Mouse (Mus musculus) embryo, embryonic 11.5 days (tissue): ENCODE measurements around the gene Htr1d.

ENCODE experiments used
- DNase-seq: peaks from one replicate; pipeline ENCODE4 v3.0.0-alpha.2; 2012; ENCODE audit warnings: low read depth, low spot score

Gene Htr1d

DNA sequence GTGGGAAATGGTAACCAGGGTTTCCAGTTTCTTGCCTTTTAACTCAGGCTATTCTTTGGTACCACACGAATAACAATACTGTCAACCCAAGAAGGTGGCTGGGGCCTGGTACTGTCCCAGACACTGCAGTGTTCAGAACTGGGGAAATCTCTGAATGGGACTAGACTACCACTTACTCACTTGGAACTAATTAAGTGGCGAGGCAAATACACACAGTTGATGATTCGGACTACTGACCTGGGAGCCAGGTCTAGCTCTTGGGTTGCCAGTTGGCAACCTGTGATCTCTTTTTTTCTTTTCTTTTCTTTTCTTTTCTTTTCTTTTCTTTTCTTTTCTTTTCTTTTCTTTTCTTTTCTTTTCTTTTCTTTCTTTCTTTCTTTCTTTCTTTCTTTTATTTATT is 29.0 kb downstream of the Htr1d start:
- DNase-seq, result no peak

- no peak for DNase-seq
These were observed 29.5 kb downstream of the Htr1d start for GRCm38 (mm10) chr4:136452792-136453191.

GRCm38 (mm10) chr4:136454850-136455260 is 31.5 kb downstream of the Htr1d start:
- DNase-seq, result peak; percentile 78

- no peak for DNase-seq
These were observed 33.3 kb downstream of the Htr1d start for GRCm38 (mm10) chr4:136456516-136457218.

GRCm38 (mm10) chr4:136458276-136458675 is 35.0 kb downstream of the Htr1d start:
- no peak for DNase-seq

- DNase-seq, result no peak
These were observed 35.9 kb downstream of the Htr1d start for GRCm38 (mm10) chr4:136459210-136459609.

- DNase-seq, result no peak
These were observed 37.9 kb downstream of the Htr1d start for GRCm38 (mm10) chr4:136461206-136461605.

DNA sequence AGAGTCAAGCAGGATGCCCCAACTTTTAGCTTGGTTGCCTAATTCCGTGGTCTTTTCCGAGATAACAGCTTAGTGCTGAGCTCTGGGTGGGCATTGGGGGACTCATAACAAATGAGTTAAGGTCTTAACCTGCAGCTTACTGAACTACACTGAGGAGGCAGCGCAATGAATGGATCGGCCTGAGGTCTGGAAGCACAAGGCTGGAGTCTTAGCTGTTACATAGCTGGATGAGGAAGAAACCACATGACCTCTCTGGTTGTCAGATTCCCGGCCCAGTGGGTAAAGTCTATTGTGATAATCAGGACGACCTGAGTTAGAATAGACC is 38.4 kb downstream of the Htr1d start:
- no peak for DNase-seq

- no peak for DNase-seq
These were observed 38.9 kb downstream of the Htr1d start, which contains the start of gene 6030445D17Rik for GRCm38 (mm10) chr4:136462086-136462838. Gene 6030445D17Rik, plus strand, starts transcription at chr4:136462250.

DNA sequence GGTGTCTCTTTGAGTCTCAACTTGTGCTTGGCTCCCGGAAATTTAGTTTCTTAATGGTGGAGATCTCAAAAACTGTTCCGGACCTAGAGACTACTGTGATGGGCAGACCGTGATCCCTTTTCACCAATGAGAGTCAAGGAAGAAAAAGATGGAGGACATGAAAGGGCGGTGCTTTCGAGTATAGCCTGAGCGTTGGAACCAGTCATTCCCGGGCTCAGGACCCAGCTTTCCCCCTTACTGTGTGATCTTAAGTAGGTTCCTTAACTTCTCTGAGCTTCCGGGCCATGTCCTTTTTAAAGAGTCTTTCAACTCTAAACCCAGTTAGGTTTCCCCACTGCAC is 39.5 kb downstream of the Htr1d start:
- no peak for DNase-seq

DNA sequence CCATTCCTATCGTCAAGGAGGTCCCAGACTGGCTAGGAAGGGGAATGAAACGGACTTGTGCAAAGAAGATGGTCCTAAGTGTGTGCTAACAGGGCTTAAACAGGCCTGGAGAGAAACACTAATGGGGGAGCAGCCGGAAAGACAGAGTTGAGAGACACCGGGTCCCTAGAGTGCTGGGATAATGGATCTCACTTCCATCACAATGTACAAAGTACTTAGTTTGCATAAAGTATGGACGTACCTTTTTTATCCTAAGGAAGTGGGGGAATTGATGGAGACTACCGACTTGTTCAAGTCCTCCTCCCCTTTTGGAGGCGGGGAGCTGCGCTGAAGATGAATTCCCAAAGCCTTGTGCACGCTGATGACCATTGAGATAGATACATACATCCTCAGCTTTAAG is 40.1 kb downstream of the Htr1d start:
- DNase-seq, result no peak

- no peak for DNase-seq
These were observed 42.9 kb downstream of the Htr1d start for GRCm38 (mm10) chr4:136466226-136466625.

GRCm38 (mm10) chr4:136468553-136469327 is 45.4 kb downstream of the Htr1d start:
- no peak for DNase-seq

GRCm38 (mm10) chr4:136469371-136469903 is 46.1 kb downstream of the Htr1d start, which contains the start of gene Luzp1:
Gene Luzp1, plus strand, starts transcription at chr4:136469761.
- DNase-seq, result peak; percentile 86

GRCm38 (mm10) chr4:136469941-136470346 is 46.6 kb downstream of the Htr1d start:
- DNase-seq, result peak; percentile 62

- no peak for DNase-seq
These were observed 47.2 kb downstream of the Htr1d start for GRCm38 (mm10) chr4:136470347-136471071.

- DNase-seq, result no peak
These were observed 53.4 kb downstream of the Htr1d start for GRCm38 (mm10) chr4:136476692-136477091.

- DNase-seq, result no peak
These were observed 63.2 kb downstream of the Htr1d start for GRCm38 (mm10) chr4:136486549-136486948.
